Mouse (Mus musculus) neural tube, embryonic 11.5 days (tissue): ENCODE measurements around the gene Polr2e. TPM values are rescaled to one million over a fixed set of nuclear protein-coding genes. Genes with fewer than 3 reads are reported as not detected.

ENCODE experiments used
- ATAC-seq: fragments of 200-750 bp; cut with Nextera tagmentation; 2 replicates; pipeline ENCODE4 v1.8.0; 2017; ENCODE audit warnings: moderate number of reproducible peaks, mild to moderate bottlenecking, moderate TSS enrichment, moderate library complexity; ENCODE audit not compliant: insufficient read depth, low FRiP score, low TSS enrichment
- DNase-seq: peaks from one replicate; pipeline ENCODE4 v3.0.0-alpha.2; 2015; ENCODE audit warnings: low spot score
- H3K27ac ChIP-seq: fragments of 300-500 bp; sonication (generic); 2 replicates; pipeline ENCODE4 v1.5.1; 2014; ENCODE audit warnings: low read depth, mild to moderate bottlenecking, low read length
- H3K27me3 ChIP-seq: fragments of 300-500 bp; sonication (generic); 2 replicates; pipeline ENCODE4 v1.6.1; 2014; ENCODE audit warnings: mild to moderate bottlenecking, low read length, mixed read lengths; ENCODE audit not compliant: control insufficient read depth, insufficient read depth
- H3K36me3 ChIP-seq: fragments of 300-500 bp; sonication (generic); 2 replicates; pipeline ENCODE4 v1.6.1; 2014; ENCODE audit warnings: mild to moderate bottlenecking, low read length, moderate library complexity, mixed read lengths; ENCODE audit not compliant: control insufficient read depth, insufficient read depth
- H3K4me1 ChIP-seq: fragments of 300-500 bp; sonication (generic); 2 replicates; pipeline ENCODE4 v1.6.1; 2014; ENCODE audit warnings: low read length, mixed read lengths; ENCODE audit not compliant: control insufficient read depth, insufficient read depth
- H3K4me2 ChIP-seq: fragments of 300-500 bp; sonication (generic); 2 replicates; pipeline ENCODE4 v1.6.1; 2014; ENCODE audit warnings: low read depth, mild to moderate bottlenecking, moderate library complexity
- H3K4me3 ChIP-seq: fragments of 300-500 bp; sonication (generic); 2 replicates; pipeline ENCODE4 v1.5.1; 2014; ENCODE audit warnings: low read depth, low read length
- H3K9ac ChIP-seq: fragments of 300-500 bp; sonication (generic); 2 replicates; pipeline ENCODE4 v1.6.1; 2014; ENCODE audit warnings: mild to moderate bottlenecking, low read length
- H3K9me3 ChIP-seq: fragments of 300-500 bp; sonication (generic); 2 replicates; pipeline ENCODE4 v1.6.1; 2016; ENCODE audit warnings: low read length; ENCODE audit not compliant: control insufficient read depth
- WGBS: fragments of 180-500 bp; shearing (Covaris S2); extraction: QIAGEN DNeasy Blood & Tissue Kit; methylation state at CpG from one replicate; pipeline ENCODE4 v1.1.7; 2014; 5-methylcytosine and 5-hydroxymethylcytosine counted together
- polyA plus RNA-seq: library from polyadenylated mRNA; unstranded; fragments of >200 nt; fragmentation: Nextera tagmentation; extraction: Ambion mirVana; gene quantifications from 2 replicates; pipeline ENCODE4 v1.2.1, GENCODE M21; 2014

Polr2e gene
- polyA plus RNA-seq, 1 experiment from 2014 or later = 222 TPM

GRCm38 (mm10) chr10:80033511-80034391, 5.8 kb downstream of the Polr2e start:
- H3K9ac ChIP-seq = no peak overlapping the region
- no peaks in the 10 kb centered on the region for H3K27me3 ChIP-seq
- H3K4me3 ChIP-seq = no peak overlapping the region
- 44% methylated on average over 9 of the region's 9 CpGs for WGBS
- H3K4me1 ChIP-seq = peaks cover 10% of the 10 kb centered on the region
- no peak for ATAC-seq
- no peak overlapping the region for H3K27ac ChIP-seq
- H3K9me3 ChIP-seq = no peaks in the 10 kb centered on the region
- DNase-seq = peak; percentile 33
- H3K36me3 ChIP-seq = peaks cover 23% of the 10 kb centered on the region
- no peak overlapping the region for H3K4me2 ChIP-seq

- 81% methylated on average over 5 of the region's 5 CpGs for WGBS
- ATAC-seq (no peak), DNase-seq (no peak)
- Histone ChIP-seq H3K27me3 (no peaks in the 10 kb centered on the region), H3K4me3 (no peak overlapping the region), H3K9ac (no peak overlapping the region), H3K9me3 (no peaks in the 10 kb centered on the region), H3K4me2 (no peak overlapping the region), H3K27ac (no peak overlapping the region), H3K36me3 (peaks cover 23% of the 10 kb centered on the region), H3K4me1 (peaks cover 2% of the 10 kb centered on the region)
Measured at GRCm38 (mm10) chr10:80032799-80033480, 6.7 kb downstream of the Polr2e start.

GRCm38 (mm10) chr10:80030736-80031135, 8.9 kb downstream of the Polr2e start:
- no peak for ATAC-seq
- H3K27ac ChIP-seq = no peak overlapping the region
- WGBS = 87% methylated on average over 17 of the region's 17 CpGs

GRCm38 (mm10) chr10:80030191-80030590, 9.4 kb downstream of the Polr2e start:
- Histone ChIP-seq H3K4me2 (no peak overlapping the region), H3K27me3 (no peaks in the 10 kb centered on the region), H3K36me3 (peaks cover 2% of the 10 kb centered on the region; the same call in 1 of the 2 replicates), H3K9me3 (no peaks in the 10 kb centered on the region), H3K9ac (no peak overlapping the region), H3K27ac (no peak overlapping the region), H3K4me1 (no peaks in the 10 kb centered on the region), H3K4me3 (no peak overlapping the region)
- no peak for DNase-seq
- 82% methylated on average over 8 of the region's 9 CpGs for WGBS
- no peak for ATAC-seq

More at GRCm38 (mm10) chr10:80030736-80031135, 8.9 kb downstream of the Polr2e start:
- no peak for DNase-seq
- H3K4me1 ChIP-seq = no peaks in the 10 kb centered on the region
- peaks cover 5% of the 10 kb centered on the region; the same call in 1 of the 2 replicates for H3K36me3 ChIP-seq
- H3K4me2 ChIP-seq = no peak overlapping the region
- H3K27me3 ChIP-seq = no peaks in the 10 kb centered on the region
- no peaks in the 10 kb centered on the region for H3K9me3 ChIP-seq
- H3K9ac ChIP-seq = no peak overlapping the region
- no peak overlapping the region for H3K4me3 ChIP-seq

GRCm38 (mm10) chr10:80028521-80028846, 11.1 kb downstream of the Polr2e start:
- H3K9ac ChIP-seq = no peak overlapping the region
- H3K27ac ChIP-seq = no peak overlapping the region
- no peak overlapping the region for H3K4me2 ChIP-seq
- DNase-seq (no peak), ATAC-seq (no peak)
- no peak overlapping the region for H3K4me3 ChIP-seq
- H3K9me3 ChIP-seq = no peaks in the 10 kb centered on the region
- H3K27me3 ChIP-seq = no peaks in the 10 kb centered on the region
- H3K4me1 ChIP-seq = no peaks in the 10 kb centered on the region
- WGBS = 91% methylated on average over 13 of the region's 13 CpGs
- no peaks in the 10 kb centered on the region for H3K36me3 ChIP-seq

GRCm38 (mm10) chr10:80027681-80028520, 11.7 kb downstream of the Polr2e start:
- 74% methylated on average over 20 of the region's 20 CpGs for WGBS
- no peak for ATAC-seq
- Histone ChIP-seq H3K4me2 (no peak overlapping the region), H3K27me3 (no peaks in the 10 kb centered on the region), H3K4me3 (no peak overlapping the region), H3K27ac (no peak overlapping the region), H3K9ac (no peak overlapping the region), H3K9me3 (no peaks in the 10 kb centered on the region), H3K36me3 (no peaks in the 10 kb centered on the region), H3K4me1 (no peaks in the 10 kb centered on the region)
- no peak for DNase-seq

GRCm38 (mm10) chr10:80025889-80026288, 13.7 kb downstream of the Polr2e start:
- no peak for DNase-seq
- H3K9ac ChIP-seq = no peak overlapping the region
- peak; percentile 16; the same call in 1 of the 2 replicates for ATAC-seq
- WGBS = 58% methylated on average over 12 of the region's 12 CpGs
- H3K27ac ChIP-seq = no peak overlapping the region
- no peak overlapping the region for H3K4me2 ChIP-seq
- no peaks in the 10 kb centered on the region for H3K27me3 ChIP-seq
- H3K4me1 ChIP-seq = no peaks in the 10 kb centered on the region
- no peak overlapping the region for H3K4me3 ChIP-seq
- H3K36me3 ChIP-seq = no peaks in the 10 kb centered on the region
- H3K9me3 ChIP-seq = no peaks in the 10 kb centered on the region

- Histone ChIP-seq H3K9me3 (no peaks in the 10 kb centered on the region), H3K36me3 (no peaks in the 10 kb centered on the region), H3K4me3 (no peak overlapping the region), H3K27me3 (no peaks in the 10 kb centered on the region), H3K4me1 (no peaks in the 10 kb centered on the region), H3K27ac (no peak overlapping the region), H3K4me2 (no peak overlapping the region), H3K9ac (no peak overlapping the region)
- WGBS = 77% methylated on average over 10 of the region's 10 CpGs
- ATAC-seq = no peak
- DNase-seq = no peak
Measured at GRCm38 (mm10) chr10:80025463-80025862, 14.1 kb downstream of the Polr2e start.
